Mouse (Mus musculus): Measurements from ENCODE around the gene Rps29. TPM values are rescaled to one million over a fixed set of nuclear protein-coding genes. Genes with fewer than 3 reads are reported as not detected.

The Rps29 gene
- polyA plus RNA-seq, 1 experiment from 2014 or later, result 1,267 TPM

- ATAC-seq (ENCODE audit: low FRiP score, low read depth), result no peak
- Histone ChIP-seq H3K36me3 (no peaks in the 10 kb centered on the region), H3K4me1 (no peaks in the 10 kb centered on the region), H3K4me2 (replicated peaks) (no peak overlapping the region), H3K27me3 (replicated peaks) (no peaks in the 10 kb centered on the region), H3K27ac (no peak overlapping the region), H3K9me3 (no peaks in the 10 kb centered on the region), H3K4me3 (no peak overlapping the region), H3K9ac (no peak overlapping the region)
- WGBS, result 90% methylated on average over 5 of the region's 5 CpGs
Measured at GRCm38 (mm10) chr12:69147166-69147735, 11.7 kb downstream of the Rps29 start.

GRCm38 (mm10) chr12:69143460-69143859 is 15.5 kb downstream of the Rps29 start:
- ATAC-seq (ENCODE audit: low FRiP score, low read depth), result no peak
- 76% methylated on average over 6 of the region's 6 CpGs for WGBS

GRCm38 (mm10) chr12:69139841-69140240 is 19.1 kb downstream of the Rps29 start:
- no peak overlapping the region for H3K4me2 ChIP-seq (replicated peaks)
- H3K9me3 ChIP-seq, result no peaks in the 10 kb centered on the region
- no peak overlapping the region for H3K4me3 ChIP-seq
- ATAC-seq (ENCODE audit: low FRiP score, low read depth), result no peak
- no peaks in the 10 kb centered on the region for H3K27me3 ChIP-seq (replicated peaks)
- H3K36me3 ChIP-seq, result no peaks in the 10 kb centered on the region
- 89% methylated on average over 7 of the region's 7 CpGs for WGBS
- H3K9ac ChIP-seq, result no peak overlapping the region
- H3K27ac ChIP-seq, result no peak overlapping the region
- H3K4me1 ChIP-seq, result no peaks in the 10 kb centered on the region

More at GRCm38 (mm10) chr12:69143460-69143859, 15.5 kb downstream of the Rps29 start:
- Histone ChIP-seq H3K4me2 (replicated peaks) (no peak overlapping the region), H3K4me1 (no peaks in the 10 kb centered on the region), H3K9ac (no peak overlapping the region), H3K4me3 (no peak overlapping the region), H3K27ac (no peak overlapping the region), H3K36me3 (no peaks in the 10 kb centered on the region), H3K27me3 (replicated peaks) (no peaks in the 10 kb centered on the region), H3K9me3 (no peaks in the 10 kb centered on the region)

GRCm38 (mm10) chr12:69139201-69139600 is 19.8 kb downstream of the Rps29 start:
- no peak overlapping the region for H3K4me3 ChIP-seq
- WGBS, result 91% methylated on average over 3 of the region's 3 CpGs

DNA sequence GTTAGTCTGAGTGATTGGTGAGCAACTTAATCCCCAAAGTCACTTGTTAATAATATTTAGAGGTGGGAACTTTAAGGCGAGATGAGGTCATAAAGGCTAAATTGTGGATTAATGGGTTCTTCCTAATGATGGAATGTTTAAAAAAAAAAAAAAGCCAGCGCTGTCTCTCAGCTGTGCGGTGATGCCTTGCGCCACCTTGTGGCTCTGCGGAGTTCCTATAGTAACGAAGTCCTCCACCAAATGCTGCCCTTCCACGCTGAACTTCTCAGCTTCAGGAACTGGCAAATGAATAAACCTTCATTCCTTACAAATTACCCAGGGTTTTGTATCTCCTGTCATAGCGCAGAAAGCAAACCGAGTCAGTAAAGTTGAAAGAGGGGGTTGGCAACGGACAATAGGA is 27.0 kb downstream of the Rps29 start:
- no peak overlapping the region for H3K27ac ChIP-seq
- H3K36me3 ChIP-seq, result no peaks in the 10 kb centered on the region
- no peak for ATAC-seq (ENCODE audit: low FRiP score, low read depth)
- H3K4me1 ChIP-seq, result no peaks in the 10 kb centered on the region
- no peak overlapping the region for H3K4me3 ChIP-seq
- WGBS, result 8% methylated on average over 10 of the region's 10 CpGs
- H3K9me3 ChIP-seq, result no peaks in the 10 kb centered on the region
- H3K4me2 ChIP-seq (replicated peaks), result no peak overlapping the region
- no peak overlapping the region for H3K9ac ChIP-seq
- H3K27me3 ChIP-seq (replicated peaks), result no peaks in the 10 kb centered on the region

More at GRCm38 (mm10) chr12:69139201-69139600, 19.8 kb downstream of the Rps29 start:
- Histone ChIP-seq H3K27ac (no peak overlapping the region), H3K27me3 (replicated peaks) (no peaks in the 10 kb centered on the region), H3K36me3 (no peaks in the 10 kb centered on the region), H3K9me3 (no peaks in the 10 kb centered on the region), H3K4me1 (no peaks in the 10 kb centered on the region), H3K4me2 (replicated peaks) (no peak overlapping the region), H3K9ac (no peak overlapping the region)
- no peak for ATAC-seq (ENCODE audit: low FRiP score, low read depth)

- no peak overlapping the region for H3K4me3 ChIP-seq
- no peaks in the 10 kb centered on the region for H3K4me1 ChIP-seq
- no peak for ATAC-seq (ENCODE audit: low FRiP score, low read depth)
- no peaks in the 10 kb centered on the region for H3K27me3 ChIP-seq (replicated peaks)
- no peaks in the 10 kb centered on the region for H3K9me3 ChIP-seq
- 85% methylated on average over 6 of the region's 6 CpGs for WGBS
- no peak overlapping the region for H3K4me2 ChIP-seq (replicated peaks)
- H3K9ac ChIP-seq, result no peak overlapping the region
- H3K36me3 ChIP-seq, result no peaks in the 10 kb centered on the region
- no peak overlapping the region for H3K27ac ChIP-seq
Measured at GRCm38 (mm10) chr12:69131267-69131666, 27.7 kb downstream of the Rps29 start.

GRCm38 (mm10) chr12:69130486-69130885 is 28.5 kb downstream of the Rps29 start:
- H3K4me2 ChIP-seq (replicated peaks), result peak overlapping the region; percentile 41
- H3K9me3 ChIP-seq, result no peaks in the 10 kb centered on the region
- ATAC-seq (ENCODE audit: low FRiP score, low read depth), result no peak
- H3K27me3 ChIP-seq (replicated peaks), result no peaks in the 10 kb centered on the region
- no peaks in the 10 kb centered on the region for H3K4me1 ChIP-seq
- 72% methylated on average over 12 of the region's 12 CpGs for WGBS
- no peak overlapping the region for H3K27ac ChIP-seq
- no peak overlapping the region for H3K4me3 ChIP-seq
- H3K36me3 ChIP-seq, result no peaks in the 10 kb centered on the region
- no peak overlapping the region for H3K9ac ChIP-seq

GRCm38 (mm10) chr12:69129634-69130310 is 29.2 kb downstream of the Rps29 start:
- Histone ChIP-seq H3K4me1 (no peaks in the 10 kb centered on the region), H3K4me3 (no peak overlapping the region), H3K9me3 (no peaks in the 10 kb centered on the region), H3K9ac (no peak overlapping the region), H3K36me3 (no peaks in the 10 kb centered on the region), H3K4me2 (replicated peaks) (peak overlapping the region; percentile 41), H3K27me3 (replicated peaks) (no peaks in the 10 kb centered on the region), H3K27ac (no peak overlapping the region)
- WGBS, result 40% methylated on average over 18 of the region's 18 CpGs
- ATAC-seq (ENCODE audit: low FRiP score, low read depth), result no peak

DNA sequence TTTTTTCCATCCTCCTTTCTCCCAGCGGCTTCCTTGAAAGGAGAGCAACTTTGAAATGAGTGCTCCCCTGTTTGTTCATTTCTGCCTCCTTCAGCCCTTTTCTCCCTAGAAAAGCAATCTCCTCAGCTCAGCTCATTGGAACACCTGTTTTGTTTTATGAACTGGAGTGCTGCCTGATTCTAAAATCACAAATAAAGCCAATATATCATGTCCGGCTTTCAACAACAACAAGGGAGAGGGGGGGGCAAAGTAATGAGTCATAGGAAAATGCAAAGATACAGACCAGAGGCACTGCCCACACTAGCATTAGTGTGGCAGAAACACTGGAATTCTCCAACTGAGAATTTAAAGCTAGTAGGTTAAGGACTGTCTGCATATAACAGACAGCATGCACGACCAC is 31.4 kb downstream of the Rps29 start:
- H3K27ac ChIP-seq, result no peak overlapping the region
- no peak overlapping the region for H3K4me3 ChIP-seq
- no peak for ATAC-seq (ENCODE audit: low FRiP score, low read depth)
- H3K4me2 ChIP-seq (replicated peaks), result no peak overlapping the region
- no peaks in the 10 kb centered on the region for H3K27me3 ChIP-seq (replicated peaks)
- no peaks in the 10 kb centered on the region for H3K4me1 ChIP-seq
- no peaks in the 10 kb centered on the region for H3K36me3 ChIP-seq
- no peak overlapping the region for H3K9ac ChIP-seq
- H3K9me3 ChIP-seq, result no peaks in the 10 kb centered on the region
- 93% methylated on average over 3 of the region's 3 CpGs for WGBS

- Histone ChIP-seq H3K4me1 (no peaks in the 10 kb centered on the region), H3K9ac (no peak overlapping the region), H3K9me3 (no peaks in the 10 kb centered on the region), H3K4me2 (replicated peaks) (no peak overlapping the region), H3K27ac (no peak overlapping the region), H3K27me3 (replicated peaks) (no peaks in the 10 kb centered on the region), H3K36me3 (no peaks in the 10 kb centered on the region), H3K4me3 (no peak overlapping the region)
- 89% methylated on average over 5 of the region's 5 CpGs for WGBS
- no peak for ATAC-seq (ENCODE audit: low FRiP score, low read depth)
Measured at GRCm38 (mm10) chr12:69127170-69127569, 31.8 kb downstream of the Rps29 start.

GRCm38 (mm10) chr12:69125066-69125465 is 33.9 kb downstream of the Rps29 start:
- Histone ChIP-seq H3K27ac (no peak overlapping the region), H3K9me3 (no peaks in the 10 kb centered on the region), H3K4me2 (replicated peaks) (no peak overlapping the region), H3K36me3 (no peaks in the 10 kb centered on the region), H3K4me3 (no peak overlapping the region), H3K4me1 (no peaks in the 10 kb centered on the region), H3K27me3 (replicated peaks) (no peaks in the 10 kb centered on the region), H3K9ac (no peak overlapping the region)
- WGBS, result 89% methylated on average over 5 of the region's 5 CpGs
- no peak for ATAC-seq (ENCODE audit: low FRiP score, low read depth)

DNA sequence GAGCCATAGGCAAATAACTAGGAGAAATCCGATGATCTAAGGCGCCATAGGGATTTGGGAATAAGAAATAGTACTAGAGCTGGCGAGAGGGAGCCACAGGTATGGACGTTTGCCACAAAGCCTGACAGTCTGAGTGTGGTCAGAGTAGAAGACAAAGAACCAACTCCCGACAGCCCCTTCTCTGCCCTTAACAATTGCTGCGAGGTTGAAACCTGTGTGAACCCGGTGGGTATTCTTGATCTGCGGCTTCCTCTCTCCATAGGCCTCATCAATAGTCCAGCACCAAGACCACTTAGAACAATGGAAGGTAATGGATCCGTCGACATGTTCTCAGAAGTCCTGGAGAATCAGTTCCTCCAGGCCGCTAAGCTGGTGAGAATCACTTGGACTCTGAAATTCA is 36.2 kb downstream of the Rps29 start:
- Histone ChIP-seq H3K4me2 (replicated peaks) (no peak overlapping the region), H3K36me3 (no peaks in the 10 kb centered on the region), H3K27me3 (replicated peaks) (no peaks in the 10 kb centered on the region), H3K9me3 (no peaks in the 10 kb centered on the region), H3K4me3 (no peak overlapping the region), H3K9ac (no peak overlapping the region), H3K4me1 (no peaks in the 10 kb centered on the region), H3K27ac (no peak overlapping the region)
- no peak for ATAC-seq (ENCODE audit: low FRiP score, low read depth)
- 90% methylated on average over 11 of the region's 11 CpGs for WGBS

DNA sequence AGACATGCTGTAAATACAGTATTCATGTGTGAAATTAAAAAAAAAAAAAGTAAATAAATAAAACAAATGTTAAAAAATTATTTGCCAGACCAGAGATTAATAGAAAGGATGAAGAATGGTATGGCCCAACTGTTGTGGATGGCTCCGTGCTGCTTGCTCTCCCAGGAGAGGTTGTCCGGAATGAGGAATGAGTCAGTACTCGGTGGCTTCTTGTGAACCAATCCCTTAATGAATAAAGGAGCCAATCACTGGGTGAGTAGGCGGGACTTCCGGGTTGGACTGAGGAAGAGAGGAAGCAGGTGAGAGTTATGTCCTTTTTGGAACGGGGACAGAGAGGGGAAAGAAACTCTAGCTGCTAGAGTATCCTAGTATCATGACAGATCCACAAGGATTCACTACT is 39.1 kb downstream of the Rps29 start:
- H3K9ac ChIP-seq, result no peak overlapping the region
- no peak overlapping the region for H3K27ac ChIP-seq
- no peaks in the 10 kb centered on the region for H3K27me3 ChIP-seq (replicated peaks)
- no peak overlapping the region for H3K4me2 ChIP-seq (replicated peaks)
- WGBS, result 89% methylated on average over 6 of the region's 6 CpGs
- H3K9me3 ChIP-seq, result no peaks in the 10 kb centered on the region
- ATAC-seq (ENCODE audit: low FRiP score, low read depth), result no peak
- H3K4me3 ChIP-seq, result no peak overlapping the region
- no peaks in the 10 kb centered on the region for H3K36me3 ChIP-seq
- H3K4me1 ChIP-seq, result no peaks in the 10 kb centered on the region
